Mouse (Mus musculus): ENCODE measurements around the gene B230217C12Rik. TPM values are rescaled to one million over a fixed set of nuclear protein-coding genes. Genes with fewer than 3 reads are reported as not detected.
"Not testable (repeated sequence)": the region's sequence is repeated elsewhere in the genome, so short reads cannot be mapped to it uniquely, and the experiment has no call there.

The B230217C12Rik gene
- total RNA-seq, 2 experiments from 2014 or later: 67.8 to 72.6 TPM

- Histone ChIP-seq H3K27ac (no peak overlapping the region), H3K4me3 (no peak overlapping the region)
- 0 out of 2 replicates have a peak, but pooled peaks have one; percentile 5 for TF ChIP-seq CTCF (conservative IDR thresholded peaks at IDR 0.05)
- DNase-seq (ENCODE audit: low spot score in 2 of 2): no peak
Observed at GRCm38 (mm10) chr11:97866091-97866888, 25.7 kb downstream of the B230217C12Rik start.

GRCm38 (mm10) chr11:97867591-97867990 is 27.0 kb downstream of the B230217C12Rik start:
- no peak overlapping the region for H3K4me3 ChIP-seq
- DNase-seq (ENCODE audit: low spot score in 2 of 2): no peak
- no peak overlapping the region for H3K27ac ChIP-seq
- TF ChIP-seq CTCF (conservative IDR thresholded peaks at IDR 0.05): no peak

- not testable (repeated sequence) for DNase-seq (ENCODE audit: low spot score in 2 of 2); H3K27ac ChIP-seq; H3K4me3 ChIP-seq
Observed at GRCm38 (mm10) chr11:97872378-97872777, 31.8 kb downstream of the B230217C12Rik start.

GRCm38 (mm10) chr11:97874396-97874795 is 33.8 kb downstream of the B230217C12Rik start:
- H3K27ac ChIP-seq: peak overlapping the region; percentile 64
- H3K4me3 ChIP-seq: no peak overlapping the region
- no peak for TF ChIP-seq CTCF (conservative IDR thresholded peaks at IDR 0.05)
- DNase-seq (ENCODE audit: low spot score in 2 of 2): no peak

- Histone ChIP-seq H3K27ac (no peak overlapping the region), H3K4me3 (no peak overlapping the region)
- no peak for TF ChIP-seq CTCF (conservative IDR thresholded peaks at IDR 0.05)
- DNase-seq (ENCODE audit: low spot score in 2 of 2): no peak
Observed at GRCm38 (mm10) chr11:97877341-97877740, 36.8 kb downstream of the B230217C12Rik start.

- H3K27ac ChIP-seq: no peak overlapping the region
- DNase-seq (ENCODE audit: low spot score in 2 of 2): no peak
- TF ChIP-seq CTCF (conservative IDR thresholded peaks at IDR 0.05): no peak
- H3K4me3 ChIP-seq: no peak overlapping the region
Observed at GRCm38 (mm10) chr11:97880362-97880761, 39.8 kb downstream of the B230217C12Rik start.

GRCm38 (mm10) chr11:97883542-97883917 is 43.0 kb downstream of the B230217C12Rik start:
- DNase-seq (ENCODE audit: low spot score in 2 of 2): peak; percentile 51
- TF ChIP-seq CTCF (conservative IDR thresholded peaks at IDR 0.05): no peak
- H3K27ac ChIP-seq: peak overlapping the region; percentile 69

GRCm38 (mm10) chr11:97883918-97884600 is 43.5 kb downstream of the B230217C12Rik start, which contains the start of gene Fbxo47:
Fbxo47 (minus strand) TSS chr11:97884154.
- TF ChIP-seq CTCF (conservative IDR thresholded peaks at IDR 0.05): peak; percentile 87
- Histone ChIP-seq H3K27ac (peak within 1 kb of the TSS; percentile 78), H3K4me3 (peak within 1 kb of the TSS; percentile 58)
- peak; percentile 95 to 98 for DNase-seq (ENCODE audit: low spot score in 2 of 2)

More at GRCm38 (mm10) chr11:97883542-97883917, 43.0 kb downstream of the B230217C12Rik start:
- peak overlapping the region; percentile 58 for H3K4me3 ChIP-seq

GRCm38 (mm10) chr11:97884601-97885185 is 44.1 kb downstream of the B230217C12Rik start:
- Histone ChIP-seq H3K27ac (peak overlapping the region; percentile 78), H3K4me3 (peak overlapping the region; percentile 58)
- DNase-seq (ENCODE audit: low spot score in 2 of 2): no peak
- 0 out of 2 replicates have a peak, but pooled peaks have one; percentile 17 for TF ChIP-seq CTCF (conservative IDR thresholded peaks at IDR 0.05)

- DNase-seq (ENCODE audit: low spot score in 2 of 2): no peak
- TF ChIP-seq CTCF (conservative IDR thresholded peaks at IDR 0.05): no peak
- Histone ChIP-seq H3K4me3 (no peak overlapping the region), H3K27ac (no peak overlapping the region)
Observed at GRCm38 (mm10) chr11:97885296-97885915, 44.8 kb downstream of the B230217C12Rik start.

GRCm38 (mm10) chr11:97891821-97892220 is 51.2 kb downstream of the B230217C12Rik start:
- no peak overlapping the region for H3K4me3 ChIP-seq
- no peak for TF ChIP-seq CTCF (conservative IDR thresholded peaks at IDR 0.05)
- no peak overlapping the region for H3K27ac ChIP-seq
- DNase-seq (ENCODE audit: low spot score in 2 of 2): no peak

Other genes starting within 250 kb of the B230217C12Rik start
- gene Epop, start 211.1 kb upstream of the B230217C12Rik start, total RNA-seq (2021): 10 to 100 TPM; 34.1 to 35.1 TPM
- 100 to 1,000 TPM; 122 to 124 TPM for gene Mllt6, start 177.4 kb upstream of the B230217C12Rik start, total RNA-seq (2021)
- gene Cisd3, start 155.0 kb upstream of the B230217C12Rik start, total RNA-seq (2021): 10 to 100 TPM; 45.5 to 49.3 TPM
- gene Pcgf2, start 140.3 kb upstream of the B230217C12Rik start, total RNA-seq (2021): 10 to 100 TPM; 29.1 to 31.1 TPM
- 100 to 1,000 TPM; 128 to 133 TPM for gene Psmb3, start 137.4 kb upstream of the B230217C12Rik start, total RNA-seq (2021)
- 100 to 1,000 TPM; 106 to 109 TPM for gene Pip4k2b, start 96.1 kb upstream of the B230217C12Rik start, total RNA-seq (2021)
- gene Cwc25, start 74.2 kb upstream of the B230217C12Rik start, total RNA-seq (2021): 10 to 100 TPM; 20.1 to 20.6 TPM
- 1 to 10 TPM; 1.3 to 2.4 TPM for gene 1700001P01Rik, start 64.9 kb upstream of the B230217C12Rik start, total RNA-seq (2021)
- 100 to 1,000 TPM; 361 to 374 TPM for gene Rpl23, start 58.3 kb upstream of the B230217C12Rik start, total RNA-seq (2021)
- gene Lasp1, start 41.8 kb upstream of the B230217C12Rik start, total RNA-seq (2021): 10 to 100 TPM; 88.1 to 91.4 TPM
- gene Fbxo47, start 43.4 kb downstream of the B230217C12Rik start, total RNA-seq (2021): 1 to 10 TPM; 1.2 to 1.8 TPM
- gene Plxdc1, start 145.7 kb downstream of the B230217C12Rik start, total RNA-seq (2021): 10 to 100 TPM in 1 of 2 experiments, 1 to 10 TPM in 1; 9.0 to 10.3 TPM
- gene Arl5c, start 155.4 kb downstream of the B230217C12Rik start, total RNA-seq (2021): 1 to 10 TPM; 1.4 to 1.7 TPM
- gene Cacnb1, start 182.3 kb downstream of the B230217C12Rik start, total RNA-seq (2021): 100 to 1,000 TPM; 139 to 142 TPM
- gene Rpl19, start 185.9 kb downstream of the B230217C12Rik start, total RNA-seq (2021): 100 to 1,000 TPM; 615 to 621 TPM
- 10 to 100 TPM; 50.2 to 50.8 TPM for gene Stac2, start 212.7 kb downstream of the B230217C12Rik start, total RNA-seq (2021)

Measured in layer of hippocampus, adult 2 months (tissue).